Mouse (Mus musculus): ENCODE results near the gene Fut8.
"Not testable (repeated sequence)": the region's sequence is repeated elsewhere in the genome, so short reads cannot be mapped to it uniquely, and the experiment has no call there.

Gene Fut8

DNA sequence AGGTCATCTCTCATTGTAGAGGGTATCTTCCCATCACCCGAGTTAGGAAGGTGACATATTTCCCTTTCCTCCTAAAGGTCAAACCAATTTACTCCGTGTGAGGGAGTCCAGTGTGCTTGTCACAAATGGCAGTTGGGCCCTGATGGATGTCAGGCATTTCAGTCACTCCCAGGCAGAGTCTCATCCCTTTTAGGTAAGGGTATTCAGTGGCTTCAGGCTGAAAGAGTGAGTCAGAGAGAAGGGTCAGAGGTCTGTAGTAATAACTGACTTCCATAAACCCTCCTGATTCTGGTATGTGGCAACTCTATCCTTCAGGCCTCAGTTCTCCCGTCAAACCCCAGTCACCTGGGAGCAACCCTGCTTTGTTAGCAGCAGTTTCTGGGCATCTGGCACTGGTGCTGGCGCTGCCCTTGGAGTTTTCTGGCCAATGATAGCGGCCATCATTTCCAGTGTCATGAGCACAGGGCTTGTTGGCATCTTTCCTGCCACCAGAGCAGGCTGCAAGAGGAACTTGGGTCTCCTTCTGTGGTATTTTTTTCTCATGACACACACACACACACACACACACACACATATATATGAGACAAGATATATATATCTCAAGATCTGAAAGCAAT lies 262.6 kb downstream of the Fut8 start:
- no peak for DNase-seq (ENCODE audit: low spot score in 2 of 2)

DNA sequence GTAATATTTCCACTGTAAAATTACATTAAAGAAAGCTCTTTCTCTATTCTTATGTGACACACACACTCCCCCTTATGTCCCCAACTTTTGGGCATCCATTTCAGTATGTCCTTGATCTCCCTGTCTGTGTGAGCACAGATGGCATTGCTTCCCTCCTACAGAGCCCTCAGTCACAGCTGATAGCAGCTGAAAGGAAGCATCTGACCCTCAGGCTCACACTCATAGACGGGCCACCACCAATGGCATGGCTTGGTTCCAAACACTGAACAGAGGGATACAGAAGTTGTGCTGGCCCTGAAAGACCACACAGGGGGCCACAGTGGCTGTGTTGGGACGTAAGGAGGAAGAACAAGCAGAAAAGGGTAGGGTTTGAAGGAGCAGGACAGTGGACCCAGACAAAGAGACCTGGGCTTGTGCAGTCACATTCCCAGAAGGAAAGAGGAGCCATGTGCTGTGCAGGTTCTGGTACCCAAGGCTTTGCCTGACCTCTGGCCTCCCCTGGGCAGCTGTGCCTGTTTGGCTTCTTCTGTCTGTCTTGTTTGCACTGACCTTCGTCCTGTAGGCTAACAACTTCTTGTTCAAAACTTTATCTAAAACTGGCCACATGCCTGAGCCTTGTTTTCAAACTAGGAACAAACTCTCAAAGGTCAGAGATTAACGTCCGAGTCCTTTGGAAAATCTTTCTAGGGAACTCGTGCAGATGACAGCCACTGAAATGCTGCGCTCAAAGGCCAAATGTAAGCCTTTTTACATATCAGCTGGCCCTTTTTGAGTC lies 263.7 kb downstream of the Fut8 start:
- no peak for DNase-seq (ENCODE audit: low spot score in 2 of 2)

DNA sequence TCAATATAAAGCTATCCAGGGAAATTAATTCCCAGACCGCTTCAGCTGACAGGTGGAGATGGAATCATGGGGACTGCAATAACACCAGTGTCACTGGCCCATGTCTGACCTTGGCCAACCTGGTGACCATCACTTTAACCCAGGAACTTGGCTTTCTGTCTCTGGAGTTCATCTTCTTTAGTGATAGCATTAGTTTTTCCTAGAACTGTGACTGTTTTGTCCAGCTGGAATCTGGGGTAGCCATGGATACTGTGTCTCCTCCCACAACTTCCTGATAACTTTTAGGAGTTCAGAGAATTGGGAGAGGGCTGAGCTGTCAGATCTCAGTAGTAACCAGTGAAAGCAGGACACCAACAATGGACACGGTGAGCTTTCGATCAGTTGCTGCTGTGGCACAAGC lies 264.3 kb downstream of the Fut8 start:
- DNase-seq (ENCODE audit: low spot score in 2 of 2) = no peak

DNA sequence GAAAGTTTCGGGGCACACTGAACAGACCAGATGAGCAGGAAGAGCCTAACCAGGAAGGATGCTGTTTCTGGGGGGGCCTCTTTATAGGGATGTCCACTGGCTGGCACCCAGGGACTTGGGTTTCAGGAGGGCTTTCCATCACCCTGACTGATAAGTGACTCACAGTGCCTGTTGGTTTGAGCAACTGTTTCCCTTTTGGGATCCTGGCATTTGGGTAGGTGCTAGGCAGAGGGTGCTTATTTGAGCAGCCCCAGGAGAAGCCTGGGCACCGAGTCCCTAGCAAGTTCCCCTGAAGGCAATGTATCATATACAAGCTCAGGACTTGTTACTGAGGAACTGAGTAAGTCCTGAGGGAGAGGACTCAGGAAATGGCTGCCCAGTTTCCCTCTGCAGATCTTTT lies 267.5 kb downstream of the Fut8 start:
- no peak for DNase-seq (ENCODE audit: low spot score in 2 of 2)

DNA sequence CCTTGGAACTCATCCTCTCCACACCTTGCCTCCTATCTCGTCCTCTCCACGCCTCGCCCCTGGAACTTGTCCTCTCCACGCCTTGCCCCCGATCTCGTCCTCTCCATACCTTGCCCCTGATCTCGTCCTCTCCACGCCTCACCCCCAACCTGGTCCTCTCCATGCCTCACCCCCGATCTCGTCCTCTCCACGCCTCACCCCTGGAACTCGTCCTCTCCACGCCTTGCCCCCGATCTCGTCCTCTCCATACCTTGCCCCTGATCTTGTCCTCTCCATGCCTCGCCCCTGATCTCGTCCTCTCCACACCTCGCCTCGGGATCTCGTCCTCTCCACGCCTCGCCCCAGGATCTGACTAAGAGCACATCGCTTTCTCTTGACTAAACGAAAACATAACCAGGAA lies 269.8 kb downstream of the Fut8 start:
- no peak for DNase-seq (ENCODE audit: low spot score in 2 of 2)

DNA sequence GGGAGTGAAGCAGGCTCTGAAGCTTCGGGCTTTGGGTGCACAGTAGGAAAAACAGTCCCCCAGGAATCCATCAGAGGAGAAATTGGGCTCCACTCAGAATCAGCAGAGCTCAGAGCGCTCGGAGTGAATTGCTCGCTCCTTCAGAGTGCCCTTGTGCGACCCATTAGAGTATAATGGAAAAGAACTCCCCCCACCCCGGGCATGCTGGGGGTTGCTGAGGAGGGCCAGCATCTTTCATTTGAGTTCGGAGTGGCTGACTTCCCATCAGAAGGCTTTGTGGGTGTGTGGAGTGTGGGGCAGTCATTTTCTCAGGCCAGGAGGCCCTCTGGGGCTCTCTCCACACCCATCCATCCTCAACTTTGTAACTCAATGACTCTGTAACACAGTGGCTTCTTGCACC lies 272.8 kb downstream of the Fut8 start:
- no peak for DNase-seq (ENCODE audit: low spot score in 2 of 2)

DNA sequence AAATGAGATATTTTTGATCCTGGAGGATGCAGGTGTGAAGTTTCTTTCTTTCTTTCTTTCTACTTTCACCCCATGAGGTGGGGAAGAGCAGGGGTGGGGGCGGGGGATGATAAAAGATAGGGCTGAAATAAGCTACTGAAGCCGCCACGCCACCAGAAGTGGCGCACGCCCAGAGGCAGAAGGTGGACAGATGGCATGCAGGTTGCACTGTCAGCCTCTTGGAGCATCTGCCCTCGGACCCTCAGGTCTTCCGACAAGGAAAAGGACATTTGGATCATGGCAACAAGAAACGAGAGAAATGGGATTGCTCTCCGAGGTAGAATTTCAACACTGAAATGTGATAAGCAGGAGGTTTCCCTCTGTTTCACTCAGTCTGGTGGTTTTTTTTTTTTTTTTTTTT lies 273.3 kb downstream of the Fut8 start:
- no peak for DNase-seq (ENCODE audit: low spot score in 2 of 2)

DNA sequence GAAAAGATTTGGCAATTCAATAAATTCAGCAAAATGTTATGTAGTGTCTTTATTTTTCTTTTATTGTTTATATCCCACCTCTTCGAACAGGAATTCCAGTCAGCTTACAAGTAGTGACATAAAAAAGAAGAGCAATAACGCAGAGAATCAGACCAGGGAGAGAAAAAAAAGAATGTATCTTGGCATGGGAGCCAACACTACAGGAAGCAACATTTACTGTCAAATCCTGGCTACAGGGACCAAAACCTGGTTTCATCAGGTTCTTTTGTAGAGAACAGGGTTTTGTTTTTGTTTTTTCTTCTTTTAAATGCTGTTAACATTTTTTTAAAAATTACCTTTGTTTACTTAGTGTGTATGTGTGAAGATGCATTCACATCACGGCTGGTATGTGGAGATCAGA lies 273.7 kb downstream of the Fut8 start:
- no peak for DNase-seq (ENCODE audit: low spot score in 2 of 2)

DNA sequence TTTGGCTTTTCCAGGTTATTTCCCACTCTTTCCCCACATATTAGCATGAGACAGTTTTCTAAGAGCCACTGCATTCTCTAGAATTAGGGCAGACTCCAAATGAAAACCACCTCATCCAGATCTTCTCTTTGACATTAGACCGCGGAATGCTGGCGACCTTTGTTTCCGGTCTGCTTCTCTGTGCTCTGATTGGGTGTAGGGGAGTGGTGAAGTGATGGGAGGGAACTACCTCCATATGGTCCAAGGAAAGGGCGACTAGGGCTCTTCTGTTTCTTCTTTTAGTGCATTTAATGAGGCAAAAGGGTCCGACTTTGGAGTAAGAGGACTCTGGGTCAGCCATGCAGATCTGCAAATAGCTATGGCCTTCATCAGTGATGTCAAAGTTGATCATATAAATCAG lies 278.9 kb downstream of the Fut8 start:
- no peak for DNase-seq (ENCODE audit: low spot score in 2 of 2)

DNA sequence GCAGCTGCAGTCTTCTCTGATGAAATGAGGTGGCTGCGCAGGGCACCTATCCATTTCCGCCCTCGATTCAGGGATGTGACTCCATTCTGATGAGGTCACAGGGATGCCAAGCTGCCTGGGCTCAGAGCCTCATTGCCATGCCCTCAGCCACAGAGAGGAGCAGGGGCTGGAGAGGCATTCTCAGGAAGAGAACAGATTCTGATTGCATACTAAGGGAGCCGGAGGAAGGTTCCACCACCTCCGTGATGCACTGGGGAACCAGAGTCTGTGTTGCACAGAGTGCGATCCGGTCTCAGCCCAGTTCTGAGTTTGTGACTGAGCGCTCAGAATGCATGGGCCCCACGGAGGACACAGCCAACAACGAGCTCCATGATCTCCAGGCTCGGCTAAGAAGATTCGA lies 279.8 kb downstream of the Fut8 start:
- no peak for DNase-seq (ENCODE audit: low spot score in 2 of 2)

DNA sequence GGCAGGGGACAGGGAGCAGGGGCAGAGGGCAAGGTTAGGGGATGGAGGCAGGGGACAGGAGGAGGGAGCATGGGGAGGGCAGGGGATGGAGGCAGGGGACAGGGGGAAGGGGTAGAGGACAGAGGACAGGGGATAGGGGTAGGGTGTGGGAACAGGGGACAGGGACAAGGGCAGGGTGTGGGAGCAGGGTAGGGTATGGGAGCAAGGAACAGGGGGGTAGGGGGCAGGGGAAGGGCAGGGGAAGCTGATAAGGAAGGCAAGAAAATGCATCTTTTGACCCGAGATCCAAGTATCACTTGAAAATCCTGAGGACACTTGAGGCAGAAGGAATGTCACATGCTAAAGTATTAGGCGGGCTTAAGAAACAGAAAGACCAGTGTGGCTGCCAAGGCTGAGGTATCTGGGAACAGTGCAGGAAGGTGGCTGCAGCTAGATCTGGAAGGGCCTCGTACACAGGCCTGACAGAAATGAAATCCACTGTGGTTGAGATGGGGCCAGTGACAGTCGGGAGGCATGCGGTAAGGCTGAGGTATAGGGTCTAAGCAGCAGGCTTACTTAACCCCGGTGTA lies 281.7 kb downstream of the Fut8 start:
- no peak for DNase-seq (ENCODE audit: low spot score in 2 of 2)

DNA sequence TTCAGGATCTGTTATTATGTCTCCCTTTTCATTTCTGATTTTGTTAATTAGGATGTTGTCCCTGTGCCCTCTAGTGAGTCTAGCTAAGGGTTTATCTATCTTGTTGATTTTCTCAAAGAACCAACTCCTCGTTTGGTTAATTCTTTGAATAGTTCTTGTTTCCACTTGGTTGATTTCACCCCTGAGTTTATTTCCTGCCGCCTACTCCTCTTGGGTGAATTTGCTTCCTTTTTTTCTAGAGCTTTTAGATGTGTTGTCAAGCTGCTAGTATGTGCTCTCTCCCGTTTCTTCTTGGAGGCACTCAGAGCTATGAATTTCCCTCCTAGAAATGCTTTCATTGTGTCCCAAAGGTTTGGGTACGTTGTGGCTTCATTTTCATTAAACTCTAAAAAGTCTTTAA lies 286.1 kb downstream of the Fut8 start:
- not testable (repeated sequence) for DNase-seq (ENCODE audit: low spot score in 2 of 2)

Data from spleen, postnatal 14 days (tissue).